Mouse (Mus musculus): ENCODE data around the gene Cd68. TPM values are rescaled to one million over a fixed set of nuclear protein-coding genes. Genes with fewer than 3 reads are reported as not detected.
"Not testable (repeated sequence)": the region's sequence is repeated elsewhere in the genome, so short reads cannot be mapped to it uniquely, and the experiment has no call there.

Gene Cd68
- total RNA-seq, 2 experiments from 2014 or later, result 14.9 to 15.1 TPM

DNA sequence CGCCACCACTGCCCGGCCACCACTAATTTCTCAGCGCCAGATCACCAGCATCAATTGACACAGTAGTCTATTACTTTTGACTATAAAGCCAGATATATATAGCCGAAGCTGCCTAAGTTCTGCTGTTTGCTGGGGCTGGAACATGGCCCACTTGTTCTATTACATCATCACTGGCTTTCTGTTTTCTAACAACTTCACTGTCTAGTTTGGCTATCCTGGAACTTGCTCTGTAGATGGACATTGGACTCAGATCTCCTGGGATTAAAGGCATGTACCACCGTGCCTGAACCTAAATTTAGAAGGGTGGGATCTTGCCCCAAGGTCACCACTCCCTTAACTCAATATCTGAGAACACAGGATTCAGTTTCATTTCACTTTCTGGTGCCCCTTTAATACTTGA lies 20.1 kb downstream of the Cd68 start:
- intact Hi-C loops (cut with DNase I), result no loop called here

GRCm38 (mm10) chr11:69635471-69635870 lies 30.5 kb downstream of the Cd68 start:
- intact Hi-C loops (cut with DNase I), result no loop called here
- no peak for DNase-seq (ENCODE audit: low spot score in 2 of 2)

More for the DNA sequence above, 20.1 kb downstream of the Cd68 start:
- DNase-seq (ENCODE audit: low spot score in 2 of 2), result no peak

DNA sequence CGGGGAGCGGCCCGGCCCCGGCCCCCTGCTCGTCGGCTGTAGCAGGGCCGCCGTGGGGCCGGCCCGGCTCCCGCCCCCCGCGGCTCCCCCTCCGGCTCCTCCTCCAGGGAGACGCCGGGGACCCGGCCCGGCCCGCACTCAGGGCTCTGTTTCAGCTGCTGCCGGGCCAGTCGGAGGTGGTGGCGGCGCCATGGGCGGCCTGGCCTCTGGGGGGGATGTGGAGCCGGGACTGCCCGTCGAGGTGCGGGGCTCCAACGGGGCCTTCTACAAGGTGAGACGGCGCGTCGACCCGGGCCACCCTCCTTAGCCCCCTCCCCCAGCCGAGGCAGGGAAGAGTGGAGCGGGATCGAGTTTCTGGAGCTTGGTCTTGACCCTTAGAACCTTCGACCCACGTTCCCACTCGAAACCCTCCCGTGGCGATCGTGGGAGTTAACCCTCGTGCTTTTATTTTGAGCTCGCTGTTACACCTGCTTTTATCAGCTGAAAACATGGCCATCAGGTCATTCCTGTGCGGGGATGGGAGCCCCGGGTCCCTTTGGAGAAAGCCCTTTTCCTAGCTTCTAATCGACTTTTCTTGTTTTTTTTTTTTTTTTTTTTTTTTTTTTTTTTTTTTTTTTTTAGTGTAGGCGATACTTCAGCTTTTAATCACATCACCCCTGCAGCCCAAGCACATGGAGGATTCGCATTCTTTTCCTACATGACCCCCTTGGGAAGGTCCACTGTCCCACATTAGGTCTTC lies 32.7 kb downstream of the Cd68 start:
- no peak for DNase-seq (ENCODE audit: low spot score in 2 of 2)
- intact Hi-C loops (cut with DNase I), result no loop called here

DNA sequence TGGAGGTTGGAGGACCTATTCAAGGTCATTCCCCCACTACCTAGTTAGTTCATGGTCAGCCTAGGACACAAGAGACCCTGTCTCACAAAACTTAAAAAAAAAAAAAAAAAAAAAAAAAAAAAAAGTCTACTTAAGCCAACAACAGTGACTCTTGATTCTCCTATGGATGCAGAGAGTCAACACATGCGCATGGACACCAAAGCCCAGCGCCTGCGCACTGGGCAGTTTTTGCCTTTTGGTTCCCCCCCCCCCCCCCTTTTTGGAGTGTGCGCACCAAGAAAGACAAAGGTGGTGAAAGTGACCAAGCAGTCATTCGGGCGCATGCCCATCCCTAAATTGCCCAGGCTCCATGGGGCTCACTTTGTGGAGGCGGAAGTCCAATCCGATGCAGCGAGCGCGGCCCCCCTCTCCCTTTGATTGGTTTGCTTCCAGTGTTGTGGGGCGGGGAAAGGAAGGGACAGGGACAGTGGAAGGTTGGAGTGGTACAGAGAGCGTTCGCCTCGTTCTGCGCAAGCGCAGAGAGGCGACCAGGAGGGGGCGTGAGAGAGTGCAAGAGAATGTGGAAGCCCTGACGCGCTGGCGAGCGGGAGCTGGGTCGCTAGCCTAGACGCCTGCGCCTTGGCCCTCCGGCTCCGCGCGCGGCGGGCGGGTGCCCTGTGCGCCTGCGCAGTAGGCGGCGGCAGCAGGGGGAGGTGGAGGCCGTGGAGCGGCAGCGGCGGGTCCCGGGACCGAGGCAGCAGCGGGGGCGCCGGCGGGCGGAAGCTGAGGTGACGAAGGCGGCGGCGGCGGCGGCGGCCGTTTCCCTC lies 33.5 kb downstream of the Cd68 start, which contains the start of gene Fxr2:
Fxr2 (plus strand) TSS at position 707 of the 806 bp plus-strand sequence.
- intact Hi-C loops (cut with DNase I), result no loop called here
- DNase-seq (ENCODE audit: low spot score in 2 of 2), result peak; percentile 100

DNA sequence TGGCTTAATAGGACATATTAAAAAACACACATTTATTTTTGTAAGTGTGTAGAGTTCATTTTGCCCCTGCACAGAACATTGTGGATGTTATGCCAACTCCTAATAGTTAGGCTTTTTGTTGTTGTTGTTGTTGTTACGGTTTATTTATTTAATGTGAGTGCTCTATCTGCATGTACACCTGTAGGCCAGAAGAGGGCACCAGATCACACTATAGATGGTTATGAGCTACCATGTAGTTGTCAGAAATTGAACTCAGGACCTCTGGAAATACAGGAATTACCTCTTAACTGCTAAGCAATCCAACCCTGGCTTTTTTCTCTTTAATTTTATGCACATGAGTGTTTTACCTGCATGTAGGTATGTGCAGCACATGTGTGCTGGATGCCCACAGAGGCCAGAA lies 36.2 kb downstream of the Cd68 start:
- intact Hi-C loops (cut with DNase I), result no loop called here

GRCm38 (mm10) chr11:69628286-69628685 lies 37.7 kb downstream of the Cd68 start:
- intact Hi-C loops (cut with DNase I), result no loop called here
- peak; percentile 46 to 57 for DNase-seq (ENCODE audit: low spot score in 2 of 2)

More for the DNA sequence above, 36.2 kb downstream of the Cd68 start:
- no peak for DNase-seq (ENCODE audit: low spot score in 2 of 2)

DNA sequence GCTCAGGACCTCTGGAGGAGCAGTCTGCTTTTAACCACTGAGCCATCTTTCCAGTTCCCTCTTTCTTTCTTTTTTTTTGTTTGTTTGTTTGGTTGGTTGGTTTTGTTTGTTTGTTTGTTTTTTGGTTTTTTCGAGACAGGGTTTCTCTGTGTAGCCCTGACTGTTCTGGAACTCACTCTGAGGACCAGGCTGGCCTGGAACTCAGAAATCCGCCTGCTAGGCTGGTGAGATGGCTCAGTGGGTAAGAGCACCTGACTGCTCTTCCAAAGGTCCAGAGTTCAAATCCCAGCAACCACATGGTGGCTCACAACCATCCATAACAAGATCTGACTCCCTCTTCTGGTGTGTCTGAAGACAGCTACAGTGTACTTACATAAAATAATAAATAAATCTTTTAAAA lies 41.6 kb downstream of the Cd68 start:
- DNase-seq (ENCODE audit: low spot score in 2 of 2); intact Hi-C loops (cut with DNase I): not testable (repeated sequence)

DNA sequence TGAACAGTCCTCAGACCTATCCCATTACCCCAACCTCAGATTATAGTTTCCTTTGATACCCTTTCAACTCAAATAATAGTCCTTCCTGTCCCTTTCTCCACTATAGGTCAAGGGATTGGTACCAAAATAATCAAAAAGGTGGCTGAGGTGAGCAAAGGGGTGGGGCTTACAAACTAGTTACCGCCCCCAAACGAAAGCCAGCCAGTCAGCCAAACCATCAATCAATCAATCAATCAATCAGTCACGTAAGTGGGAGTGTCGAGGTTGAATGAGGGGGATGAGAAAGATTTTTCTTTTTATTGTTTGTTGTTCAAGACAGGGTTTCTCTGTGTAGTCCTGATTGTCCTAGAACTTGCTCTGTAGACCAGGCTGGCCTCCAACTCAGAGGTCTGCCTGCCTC lies 42.9 kb downstream of the Cd68 start:
- intact Hi-C loops (cut with DNase I), result no loop called here
- DNase-seq (ENCODE audit: low spot score in 2 of 2), result no peak

- DNase-seq (ENCODE audit: low spot score in 2 of 2), result no peak
- intact Hi-C loops (cut with DNase I), result no loop called here
These were observed 43.5 kb downstream of the Cd68 start for GRCm38 (mm10) chr11:69622406-69622805.

DNA sequence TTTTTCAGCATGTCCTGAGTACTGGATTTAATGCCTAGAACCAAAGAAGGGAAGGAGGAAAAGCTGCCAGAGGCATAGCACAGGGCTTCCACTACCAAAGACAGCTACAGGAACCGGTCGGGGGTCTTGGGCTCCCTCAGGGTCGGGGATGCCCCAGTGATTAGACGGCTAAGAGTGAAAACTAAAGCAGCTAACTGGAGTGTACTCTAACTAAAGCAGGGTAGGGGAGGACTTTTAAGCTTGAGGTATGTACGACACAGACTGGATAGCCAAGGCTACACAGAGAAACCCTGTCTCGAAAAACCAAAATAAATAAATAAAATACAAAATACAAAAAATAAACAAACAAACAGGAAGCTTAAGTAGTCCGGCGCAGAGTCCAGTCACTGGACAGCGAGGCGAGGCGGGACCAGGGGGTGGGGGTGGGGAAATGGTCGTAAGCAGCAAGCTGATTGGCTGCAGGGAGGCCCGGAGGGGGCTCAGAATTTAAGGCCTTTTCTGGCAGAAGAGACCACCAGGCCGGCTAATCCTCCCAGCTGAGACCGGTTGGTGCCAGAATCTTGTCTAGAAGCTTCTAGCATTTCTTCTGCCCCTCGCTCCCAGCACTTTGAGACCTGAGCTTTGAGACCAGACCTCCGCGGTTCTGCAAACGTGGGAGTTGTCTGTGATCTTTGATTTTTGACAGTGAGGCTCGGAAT lies 44.2 kb downstream of the Cd68 start, which contains the start of gene Sat2:
Sat2 (plus strand) TSS at position 454 of the 698 bp plus-strand sequence.
- intact Hi-C loops (cut with DNase I), result no loop called here
- DNase-seq (ENCODE audit: low spot score in 2 of 2), result peak in 1 of 2 experiments; percentile 62

GRCm38 (mm10) chr11:69620394-69621081 lies 45.4 kb downstream of the Cd68 start:
- no peak for DNase-seq (ENCODE audit: low spot score in 2 of 2)
- intact Hi-C loops (cut with DNase I), result no loop called here

DNA sequence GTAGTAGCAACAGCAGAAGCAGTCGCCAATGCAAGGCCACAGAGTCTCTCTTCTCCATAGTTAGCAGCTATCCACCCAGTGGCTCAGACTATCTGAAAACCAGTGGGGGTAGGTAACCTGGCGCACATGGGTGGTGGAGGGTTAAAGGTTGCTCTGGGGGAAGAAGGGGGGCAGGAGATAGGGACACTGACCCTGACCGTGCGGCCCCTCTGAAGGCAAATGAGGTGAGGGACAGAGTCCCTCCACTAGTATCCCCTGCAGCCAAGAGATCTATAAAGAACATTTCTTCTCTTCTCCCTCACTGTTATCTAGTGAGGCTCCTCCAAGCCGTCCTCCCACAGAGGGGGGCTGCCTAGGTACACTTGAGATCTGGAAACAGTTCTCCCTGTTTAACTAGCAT lies 48.1 kb downstream of the Cd68 start, which contains the start of gene Shbg:
Shbg (minus strand) TSS at position 101 of the 400 bp plus-strand sequence.
- DNase-seq (ENCODE audit: low spot score in 2 of 2), result no peak
- intact Hi-C loops (cut with DNase I), result no loop called here

- DNase-seq (ENCODE audit: low spot score in 2 of 2), result no peak
- intact Hi-C loops (cut with DNase I), result no loop called here
These were observed 49.2 kb downstream of the Cd68 start for GRCm38 (mm10) chr11:69616781-69617180.

- intact Hi-C loops (cut with DNase I), result loop anchor here (1.0 kb wide), 1 partner anchor 35 kb away; no protein-coding TSS in a partner anchor
These were observed 51.7 kb downstream of the Cd68 start for GRCm38 (mm10) chr11:69614257-69614588.

More at GRCm38 (mm10) chr11:69614257-69614588, 51.7 kb downstream of the Cd68 start:
- DNase-seq (ENCODE audit: low spot score in 2 of 2), result not testable (repeated sequence)

Small RNA genes within 50 kb of the gene (microRNA-seq; reads per million reads assigned to microRNA genes)
- gene Mir1934 (6.3 reads per million, percentile 22 among the genes with 10 or more reads in this experiment), gene Mir467f (not detected)

Other genes starting within 250 kb of the Cd68 start
- gene Dnah2, start 117.0 kb downstream of the Cd68 start, total RNA-seq (2021), result 1 to 10 TPM; 1.4 to 2.1 TPM
- 10 to 100 TPM; 56.1 to 57.3 TPM for gene Efnb3, start 105.9 kb downstream of the Cd68 start, total RNA-seq (2021)
- 10 to 100 TPM; 10.2 to 10.8 TPM for gene Wrap53, start 85.9 kb downstream of the Cd68 start, total RNA-seq (2021)
- gene Trp53, start 85.8 kb downstream of the Cd68 start, total RNA-seq (2021), result 10 to 100 TPM; 21.7 to 22.6 TPM
- gene Atp1b2, start 60.2 kb downstream of the Cd68 start, total RNA-seq (2021), result 100 to 1,000 TPM; 398 to 420 TPM
- not detected for gene Shbg, start 48.2 kb downstream of the Cd68 start, total RNA-seq (2021)
- 10 to 100 TPM in 1 of 2 experiments, 1 to 10 TPM in 1; 9.5 to 11.2 TPM for gene Sat2, start 44.1 kb downstream of the Cd68 start, total RNA-seq (2021)
- gene Fxr2, start 33.2 kb downstream of the Cd68 start, total RNA-seq (2021), result 100 to 1,000 TPM; 117 to 149 TPM
- under 1 TPM in 1 of 2 experiments, not detected in 1; 0.39 TPM for gene Sox15, start 10.8 kb downstream of the Cd68 start, total RNA-seq (2021)
- gene Mpdu1, start 3.5 kb downstream of the Cd68 start, total RNA-seq (2021), result 10 to 100 TPM; 59.8 to 62.3 TPM
- 100 to 1,000 TPM; 276 to 285 TPM for gene Eif4a1, start 6.3 kb upstream of the Cd68 start, total RNA-seq (2021)
- 100 to 1,000 TPM in 1 of 2 experiments, 10 to 100 TPM in 1; 84.3 to 114 TPM for gene Senp3, start 15.9 kb upstream of the Cd68 start, total RNA-seq (2021)
- gene Tnfsf13, start 19.6 kb upstream of the Cd68 start, total RNA-seq (2021), result 1 to 10 TPM; 2.3 to 2.6 TPM
- 10 to 100 TPM in 1 of 2 experiments, 1 to 10 TPM in 1; 7.2 to 12.3 TPM for gene Tnfsf12, start 29.7 kb upstream of the Cd68 start, total RNA-seq (2021)
- gene Tnfsfm13, start 29.9 kb upstream of the Cd68 start, total RNA-seq (2021), result 1 to 10 TPM; 1.7 to 3.0 TPM
- 10 to 100 TPM; 53.5 to 59.7 TPM for gene Polr2a, start 92.5 kb upstream of the Cd68 start, total RNA-seq (2021)
- not detected for gene Slc35g3, start 95.8 kb upstream of the Cd68 start, total RNA-seq (2021)
- 100 to 1,000 TPM; 122 to 127 TPM for gene Zbtb4, start 99.8 kb upstream of the Cd68 start, total RNA-seq (2021)
- gene Chrnb1, start 129.8 kb upstream of the Cd68 start, total RNA-seq (2021), result under 1 TPM; 0.66 to 0.81 TPM
- gene Fgf11, start 135.7 kb upstream of the Cd68 start, total RNA-seq (2021), result 10 to 100 TPM; 14.1 to 18.7 TPM
- not detected for gene Tmem102, start 139.5 kb upstream of the Cd68 start, total RNA-seq (2021)
- gene Gm39566, start 149.1 kb upstream of the Cd68 start, total RNA-seq (2021), result not detected
- not detected for gene Spem2, start 152.3 kb upstream of the Cd68 start, total RNA-seq (2021)
- gene Spem1, start 156.0 kb upstream of the Cd68 start, total RNA-seq (2021), result under 1 TPM; 0.52 TPM
- 100 to 1,000 TPM; 239 to 241 TPM for gene Nlgn2, start 171.6 kb upstream of the Cd68 start, total RNA-seq (2021)
- 100 to 1,000 TPM; 111 to 130 TPM for gene Tmem256, start 172.4 kb upstream of the Cd68 start, total RNA-seq (2021)
- 10 to 100 TPM; 18.4 to 18.7 TPM for gene Plscr3, start 180.2 kb upstream of the Cd68 start, total RNA-seq (2021)
- gene Tnk1, start 192.6 kb upstream of the Cd68 start, total RNA-seq (2021), result not detected
- not detected for gene Tmem95, start 211.9 kb upstream of the Cd68 start, total RNA-seq (2021)
- 1 to 10 TPM in 1 of 2 experiments, under 1 TPM in 1; 0.93 to 1.3 TPM for gene Kctd11, start 215.3 kb upstream of the Cd68 start, total RNA-seq (2021)
- gene Acap1, start 229.4 kb upstream of the Cd68 start, total RNA-seq (2021), result under 1 TPM in 1 of 2 experiments, not detected in 1; 0.27 TPM
- gene 2810408A11Rik, start 234.8 kb upstream of the Cd68 start, total RNA-seq (2021), result under 1 TPM in 1 of 2 experiments, not detected in 1; 0.64 TPM
- gene Neurl4, start 234.9 kb upstream of the Cd68 start, total RNA-seq (2021), result 100 to 1,000 TPM; 114 to 121 TPM
- gene Gps2, start 247.7 kb upstream of the Cd68 start, total RNA-seq (2021), result 10 to 100 TPM; 25.9 to 32.4 TPM

All from left cerebral cortex, postnatal 36 days (tissue).